Mouse (Mus musculus): ENCODE results near the gene Fkbpl.

GRCm38 (mm10) chr17:34652546-34652945 is 8.0 kb downstream of the Fkbpl start:
- TF ChIP-seq RAD21 (IDR thresholded peaks at IDR 0.05; ENCODE audit: low read depth, low read length) (no peak), CTCF (conservative IDR thresholded peaks at IDR 0.05 in 1 of 2, IDR thresholded peaks at IDR 0.05 in 1 of 2; ENCODE audit: low read depth in 2 of 2, low read length in 2 of 2) (no peak), HCFC1 (IDR thresholded peaks at IDR 0.05; ENCODE audit: low read depth, low read length) (no peak), ELF1 (IDR thresholded peaks at IDR 0.05; ENCODE audit: low read depth, low read length) (no peak), ZMIZ1 (IDR thresholded peaks at IDR 0.05; ENCODE audit: low read depth, low read length) (no peak), EP300 (IDR thresholded peaks at IDR 0.05; ENCODE audit: low read length) (no peak), SIN3A (IDR thresholded peaks at IDR 0.05; ENCODE audit: low read length) (no peak), MAFK (IDR thresholded peaks at IDR 0.05; ENCODE audit: insufficient replicate concordance, low read length) (no peak), ZC3H11A (IDR thresholded peaks at IDR 0.05; ENCODE audit: low read depth, low read length) (no peak), JUND (conservative IDR thresholded peaks at IDR 0.05; ENCODE audit: low read depth, low read length) (no peak)

Data from CH12.LX (cell line).